Mouse (Mus musculus) cortical plate, adult 2 months (tissue): Measurements from ENCODE around the gene Isl2.

Experiments used
- CTCF ChIP-seq: fragments of 200-500 bp; IDR thresholded peaks from 2 replicates; pipeline ENCODE4 v1.5.1; 2011; ENCODE audit warnings: mild to moderate bottlenecking, control low read depth, low read length; ENCODE audit not compliant: insufficient read depth; ENCODE audit errors: extremely low read depth
- POLR2A ChIP-seq: fragments of 200-500 bp; IDR thresholded peaks from 2 replicates; pipeline ENCODE4 v1.6.1; 2011; ENCODE audit warnings: mild to moderate bottlenecking, low read length, control low read depth; ENCODE audit not compliant: insufficient read depth; ENCODE audit errors: extremely low read depth

DNA sequence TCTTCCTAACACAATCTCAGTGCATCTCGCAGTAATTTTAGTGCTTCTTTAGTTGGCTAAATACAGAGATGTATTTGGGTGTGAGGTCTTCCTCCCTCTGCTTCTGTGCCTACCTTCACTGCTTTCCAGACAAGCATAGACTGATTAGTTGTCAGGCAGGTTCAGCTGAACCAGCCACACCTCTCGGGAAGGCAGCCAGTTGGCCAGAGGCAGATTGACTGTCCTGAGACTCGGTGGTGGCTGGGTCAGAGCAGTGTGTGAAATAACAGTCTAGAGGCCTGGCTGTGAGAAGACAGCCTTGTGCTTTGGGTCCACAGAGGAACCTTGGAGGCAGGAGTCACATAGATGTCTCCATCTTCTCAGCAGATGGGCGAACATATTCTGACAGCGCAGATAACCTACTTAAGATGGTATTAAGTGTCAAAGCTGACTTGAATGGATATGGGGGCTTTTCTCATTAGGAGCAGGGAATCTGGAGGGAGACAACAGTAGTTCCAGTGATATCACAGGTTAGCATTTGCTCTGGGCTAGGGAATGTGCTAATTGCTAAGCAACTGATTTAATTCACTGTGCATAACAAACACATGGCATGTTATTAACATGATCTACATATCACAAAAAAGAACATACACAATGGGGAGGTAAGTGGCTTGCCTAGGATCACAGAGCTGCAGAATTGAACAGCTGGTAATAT lies 30.1 kb downstream of the Isl2 start:
- no peak for TF ChIP-seq POLR2A
- TF ChIP-seq CTCF: no peak
